Mouse (Mus musculus) olfactory bulb, adult 2 months (tissue): ENCODE measurements around the gene Rbm19. TPM values are rescaled to one million over a fixed set of nuclear protein-coding genes. Genes with fewer than 3 reads are reported as not detected.

Experiments used
- H3K27ac ChIP-seq: fragments of 200-500 bp; 2 replicates; pipeline ENCODE4 v1.5.1; 2012; ENCODE audit warnings: low read depth, low read length; ENCODE audit not compliant: insufficient read depth
- H3K4me1 ChIP-seq: fragments of 200-500 bp; 2 replicates; pipeline ENCODE4 v1.6.1; 2012; ENCODE audit warnings: low read length; ENCODE audit not compliant: control insufficient read depth, insufficient read depth
- H3K4me3 ChIP-seq: fragments of 200-500 bp; 2 replicates; pipeline ENCODE4 v1.5.1; 2012; ENCODE audit warnings: mild to moderate bottlenecking, low read depth, low read length, moderate library complexity; ENCODE audit not compliant: insufficient read depth
- CTCF ChIP-seq: fragments of 200-500 bp; IDR thresholded peaks from 2 replicates; pipeline ENCODE4 v1.5.1; 2012; ENCODE audit warnings: low read depth, mild to moderate bottlenecking, low read length, moderate library complexity; ENCODE audit not compliant: insufficient read depth
- POLR2A ChIP-seq: fragments of 200-500 bp; IDR thresholded peaks from 2 replicates; pipeline ENCODE4 v1.6.1; 2012; ENCODE audit warnings: mild to moderate bottlenecking, low read depth, low read length, moderate library complexity; ENCODE audit not compliant: insufficient read depth
- WGBS: fragments of 180-500 bp; shearing (Covaris S2); methylation state at CpG from one replicate; pipeline ENCODE4 v1.1.7; 2018; 5-methylcytosine and 5-hydroxymethylcytosine counted together
- polyA plus RNA-seq: library from polyadenylated mRNA; stranded (reverse); fragments of >200 nt; gene quantifications from 2 replicates; pipeline ENCODE4 v1.2.4, GENCODE M21; 2012; ENCODE audit warnings: low replicate concordance; ENCODE audit not compliant: missing spikeins, insufficient read depth, insufficient read length

Rbm19 gene
- polyA plus RNA-seq, 1 experiment = not detected

DNA sequence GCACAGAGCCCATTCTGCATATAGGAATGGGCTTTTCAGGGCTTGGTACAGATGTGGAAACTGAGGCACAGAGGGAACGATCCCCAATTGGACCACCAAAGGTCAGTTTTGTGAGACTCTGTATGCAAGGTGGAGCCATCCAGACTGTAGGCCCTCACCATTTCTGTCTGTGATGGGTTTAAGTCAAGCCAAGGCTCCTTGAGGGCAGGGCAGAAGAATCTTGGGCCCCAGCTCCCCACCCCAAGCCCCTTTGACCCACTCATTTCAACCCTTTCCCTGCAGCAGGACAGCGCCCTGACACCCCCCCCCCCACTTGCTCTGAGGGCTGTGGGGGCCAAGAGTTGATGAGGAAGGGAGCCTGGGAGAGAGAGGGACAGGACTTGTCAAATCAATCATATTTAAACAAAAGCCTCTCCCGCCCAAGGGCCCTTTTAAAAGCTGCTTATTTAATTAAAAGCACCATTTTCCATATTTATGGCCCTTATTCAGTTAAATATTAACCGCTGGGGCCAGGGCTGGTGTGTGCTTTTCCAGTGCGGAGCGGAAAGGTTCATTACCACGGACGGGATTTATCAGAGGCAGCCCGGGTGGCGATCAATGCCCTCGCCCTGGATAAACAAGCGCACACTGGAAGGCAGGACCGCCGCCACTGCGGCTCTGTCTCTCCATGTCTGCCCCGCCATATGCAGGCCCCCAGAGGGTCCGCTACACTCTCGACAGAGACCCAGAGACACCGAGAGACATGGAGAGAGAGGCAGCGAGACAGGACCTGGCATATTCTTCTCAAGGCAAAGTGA lies 112.5 kb downstream of the Rbm19 start:
- TF ChIP-seq POLR2A = no peak
- TF ChIP-seq CTCF = no peak
- H3K27ac ChIP-seq = no peak overlapping the region
- H3K4me3 ChIP-seq = no peak overlapping the region
- WGBS = 80% methylated on average over 20 of the region's 20 CpGs
- H3K4me1 ChIP-seq = peaks cover 4% of the 10 kb centered on the region; the same call in 1 of the 2 replicates

DNA sequence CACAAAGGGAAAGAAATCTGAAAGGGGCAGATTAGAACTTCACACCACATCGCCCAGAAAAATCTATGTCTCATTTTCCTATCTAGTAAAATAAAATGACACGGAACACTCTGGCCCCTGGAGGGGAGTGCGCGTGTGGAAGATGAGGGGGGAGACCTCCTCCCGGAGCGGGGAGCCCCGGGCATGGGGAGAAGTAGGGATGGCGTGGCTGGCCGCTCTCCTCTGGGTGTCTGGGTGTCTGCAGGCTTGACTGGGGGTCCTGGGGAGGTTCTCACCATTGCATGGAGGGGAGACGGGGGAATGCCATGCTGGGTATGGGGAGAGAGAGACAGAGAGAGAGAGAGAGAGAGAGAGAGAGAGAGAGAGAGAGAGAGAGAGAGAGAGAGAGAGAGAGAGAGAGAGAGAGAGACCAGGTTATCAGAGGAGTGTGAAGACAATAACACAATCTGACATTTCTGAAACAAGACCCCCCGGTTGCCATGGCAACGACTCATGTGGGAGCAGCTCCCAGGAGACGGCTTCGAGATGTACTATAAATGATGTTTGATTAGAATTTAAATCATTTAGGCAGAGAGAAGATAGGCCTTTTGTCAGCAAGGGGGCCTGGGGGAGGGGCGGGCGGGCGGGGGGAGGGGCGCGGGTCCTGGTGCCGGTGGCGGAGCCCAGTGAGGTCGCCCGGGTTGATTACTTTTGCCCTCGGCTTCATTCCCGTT lies 115.3 kb downstream of the Rbm19 start:
- TF ChIP-seq POLR2A = no peak
- no peak for TF ChIP-seq CTCF
- no peak overlapping the region for H3K27ac ChIP-seq
- no peak overlapping the region for H3K4me3 ChIP-seq
- peaks cover 4% of the 10 kb centered on the region; the same call in 1 of the 2 replicates for H3K4me1 ChIP-seq
- WGBS = 10% methylated on average over 25 of the region's 25 CpGs

DNA sequence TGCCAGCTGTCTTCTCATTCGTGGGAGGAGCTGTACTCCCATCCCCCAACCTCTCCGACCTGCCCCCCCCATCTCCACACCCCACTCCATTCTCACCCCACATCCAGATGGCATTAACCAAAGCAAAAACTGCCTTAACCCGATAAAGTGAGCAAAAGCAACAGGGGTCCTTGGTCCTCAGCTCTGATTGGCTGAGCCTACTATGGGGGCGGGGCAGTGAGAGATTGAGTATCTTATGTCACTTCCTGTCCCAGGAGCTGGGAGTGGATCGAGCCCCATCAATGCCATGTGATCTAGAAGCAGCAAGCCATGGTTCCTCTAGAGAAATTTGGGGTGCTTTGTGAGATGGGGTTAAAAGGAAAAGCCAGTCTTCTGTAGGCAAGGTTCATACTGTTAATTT lies 118.9 kb downstream of the Rbm19 start:
- H3K27ac ChIP-seq = no peak overlapping the region
- WGBS = 39% methylated on average over 5 of the region's 5 CpGs
- H3K4me3 ChIP-seq = no peak overlapping the region
- TF ChIP-seq POLR2A (no peak), CTCF (no peak)
- peaks cover 4% of the 10 kb centered on the region; the same call in 1 of the 2 replicates for H3K4me1 ChIP-seq

DNA sequence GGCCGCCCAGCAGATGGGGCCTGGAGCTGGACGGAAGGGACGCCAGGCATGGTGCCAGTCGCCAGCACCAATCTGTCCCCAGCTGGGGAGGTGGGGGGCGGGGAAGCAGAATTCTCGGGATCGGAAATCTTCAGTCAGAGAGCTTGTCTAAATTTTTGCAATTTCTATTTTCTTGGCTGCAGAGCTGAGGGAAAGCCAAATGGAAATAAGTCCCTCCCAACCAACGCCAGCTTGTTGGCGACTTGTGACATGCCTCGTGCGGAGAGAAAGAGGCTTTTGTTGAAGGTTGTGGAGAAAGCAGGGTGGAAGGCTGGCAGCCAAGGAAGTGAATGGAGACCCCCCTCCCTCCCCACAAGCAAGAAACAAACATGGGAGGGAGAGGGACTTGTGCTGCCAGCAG lies 119.3 kb downstream of the Rbm19 start:
- WGBS = 37% methylated on average over 11 of the region's 11 CpGs

DNA sequence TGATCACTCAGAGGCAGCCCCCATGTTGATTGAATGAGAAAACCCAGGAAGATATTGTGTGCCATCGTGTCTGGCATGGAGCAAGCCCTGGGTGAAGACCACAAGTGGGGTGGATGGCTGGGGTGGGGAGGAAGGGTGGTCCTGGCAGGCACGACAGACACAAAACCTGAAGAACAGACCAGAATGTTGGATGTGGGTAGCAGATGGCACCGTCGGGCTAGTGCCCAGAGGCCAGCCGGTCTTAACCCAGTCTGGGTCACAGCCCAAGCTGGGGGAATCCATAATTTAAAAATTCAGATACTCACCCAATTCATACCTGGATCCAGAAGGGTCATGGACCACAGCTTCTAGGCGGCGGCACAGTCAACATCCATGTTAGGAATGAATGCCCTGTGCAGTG lies 123.8 kb downstream of the Rbm19 start:
- TF ChIP-seq CTCF = no peak
- no peak for TF ChIP-seq POLR2A
- 92% methylated on average over 7 of the region's 7 CpGs for WGBS
- Histone ChIP-seq H3K27ac (no peak overlapping the region), H3K4me1 (no peaks in the 10 kb centered on the region), H3K4me3 (no peak overlapping the region)

More for the DNA sequence above, 119.3 kb downstream of the Rbm19 start:
- Histone ChIP-seq H3K4me3 (no peak overlapping the region), H3K4me1 (peaks cover 4% of the 10 kb centered on the region; the same call in 1 of the 2 replicates), H3K27ac (no peak overlapping the region)
- TF ChIP-seq CTCF (no peak), POLR2A (no peak)

DNA sequence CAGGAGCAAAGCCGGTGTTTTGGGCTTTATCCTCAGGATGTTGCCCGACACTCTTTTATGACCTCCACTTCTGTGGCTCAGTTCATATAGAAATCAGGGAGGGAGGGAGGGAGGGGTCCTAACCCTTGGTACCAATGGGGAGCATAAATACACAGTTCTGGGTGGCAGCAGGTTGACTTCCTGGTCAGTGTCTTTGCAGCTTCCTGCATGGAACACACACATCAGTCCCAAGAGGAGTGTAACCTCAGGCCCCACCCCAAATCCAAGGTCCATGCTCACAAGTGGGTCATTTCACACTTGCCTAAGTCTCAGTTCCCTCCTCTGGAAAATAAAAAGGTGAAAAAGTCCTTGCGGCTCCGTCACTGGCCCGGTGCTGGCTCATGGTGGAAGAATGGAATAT lies 129.1 kb downstream of the Rbm19 start:
- Histone ChIP-seq H3K4me3 (no peak overlapping the region), H3K27ac (no peak overlapping the region), H3K4me1 (no peaks in the 10 kb centered on the region)
- TF ChIP-seq POLR2A (no peak), CTCF (no peak)
- WGBS = 83% methylated on average over 5 of the region's 5 CpGs
